Mouse (Mus musculus) bone marrow macrophage, adult 2 months (primary cell): Measurements from ENCODE around the gene Gadd45gip1. TPM values are rescaled to one million over a fixed set of nuclear protein-coding genes. Genes with fewer than 3 reads are reported as not detected.
A peak's percentile ranks its signal among the peaks of the same experiment; 100 is the strongest.

Experiments
- H3K27ac ChIP-seq: 2 replicates; pipeline ENCODE4 v1.5.1; 2012; ENCODE audit warnings: low read depth, low read length; ENCODE audit not compliant: insufficient read depth
- H3K4me1 ChIP-seq: 2 replicates; pipeline ENCODE4 v1.6.1; 2012; ENCODE audit warnings: low read length; ENCODE audit not compliant: control insufficient read depth, insufficient read depth
- H3K4me3 ChIP-seq: 2 replicates; pipeline ENCODE4 v1.5.1; 2012; ENCODE audit warnings: mild to moderate bottlenecking, low read length, moderate library complexity; ENCODE audit not compliant: insufficient read depth
- CTCF ChIP-seq: IDR thresholded peaks from 2 replicates; pipeline ENCODE4 v1.5.1; 2012; ENCODE audit warnings: low read depth, mild to moderate bottlenecking, low read length, moderate library complexity
- POLR2A ChIP-seq: IDR thresholded peaks from 2 replicates; pipeline ENCODE4 v1.6.1; 2012; ENCODE audit warnings: mild to moderate bottlenecking, low read depth, low read length, borderline replicate concordance
- polyA plus RNA-seq: library from polyadenylated mRNA; stranded (reverse); fragments of >200 nt; gene quantifications from 2 replicates; pipeline ENCODE4 v1.2.4, GENCODE M21; 2012; ENCODE audit not compliant: missing spikeins, insufficient read depth, insufficient read length

Gadd45gip1 gene
- polyA plus RNA-seq, 1 experiment: 13.9 TPM

GRCm38 (mm10) chr8:84856434-84856833 lies 25.1 kb downstream of the Gadd45gip1 start:
- Histone ChIP-seq H3K4me1 (peaks cover 3% of the 10 kb centered on the region; the same call in 1 of the 2 replicates), H3K4me3 (no peak overlapping the region), H3K27ac (no peak overlapping the region)
- no peak for TF ChIP-seq POLR2A
- no peak for TF ChIP-seq CTCF

DNA sequence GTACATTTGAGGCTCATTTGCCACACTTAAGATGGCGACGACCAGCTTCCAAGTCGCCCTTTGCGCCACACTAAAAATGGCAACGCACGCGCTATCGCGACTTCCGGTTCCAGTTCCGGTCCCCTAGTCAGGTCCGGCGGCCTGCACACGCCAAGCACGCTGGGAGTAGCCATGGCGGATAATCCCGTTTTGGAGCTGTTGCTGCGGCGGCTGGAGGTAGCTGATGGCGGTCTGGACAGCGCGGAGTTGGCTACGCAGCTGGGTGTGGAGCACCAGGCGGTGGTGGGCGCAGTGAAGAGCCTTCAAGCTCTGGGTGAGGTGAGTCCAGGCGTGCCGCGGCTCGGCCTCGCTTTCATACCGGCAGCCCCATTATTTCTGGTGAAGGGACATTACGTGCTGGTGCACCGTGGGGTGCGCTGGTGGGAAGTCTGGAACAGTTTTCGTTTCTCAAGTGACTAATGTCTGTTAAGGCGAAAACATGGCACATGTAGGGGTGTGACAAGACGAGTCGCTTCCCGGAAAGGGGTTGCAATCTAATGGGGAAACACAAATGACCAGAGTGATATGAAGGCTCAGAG lies 25.6 kb downstream of the Gadd45gip1 start, which contains the start of gene Farsa:
Gene Farsa, plus strand, starts transcription at position 126 of the 578 bp plus-strand sequence.
- H3K27ac ChIP-seq: peak within 1 kb of the TSS; percentile 69
- TF ChIP-seq CTCF (no peak), POLR2A (peak; percentile 29; the same call in 1 of the 2 replicates)
- peaks cover 3% of the 10 kb centered on the region; the same call in 1 of the 2 replicates for H3K4me1 ChIP-seq
- peak within 1 kb of the TSS; percentile 89 for H3K4me3 ChIP-seq

GRCm38 (mm10) chr8:84871376-84872308 lies 40.3 kb downstream of the Gadd45gip1 start, which contains the start of gene Syce2:
Gene Syce2 (plus strand): TSS chr8:84872111.
- peak within 1 kb of the TSS; percentile 34; the same call in 1 of the 2 replicates for H3K27ac ChIP-seq
- H3K4me1 ChIP-seq: peaks cover 9% of the 10 kb centered on the region
- TF ChIP-seq POLR2A: 0 out of 2 replicates have a peak, but pooled peaks have one; percentile 13
- no peak for TF ChIP-seq CTCF
- peak within 1 kb of the TSS; percentile 61 for H3K4me3 ChIP-seq

GRCm38 (mm10) chr8:84872309-84872965 lies 41.1 kb downstream of the Gadd45gip1 start:
- H3K4me3 ChIP-seq: peak overlapping the region; percentile 61
- TF ChIP-seq CTCF: no peak
- no peak for TF ChIP-seq POLR2A
- H3K4me1 ChIP-seq: peaks cover 9% of the 10 kb centered on the region
- no peak overlapping the region for H3K27ac ChIP-seq

GRCm38 (mm10) chr8:84873016-84873415 lies 41.7 kb downstream of the Gadd45gip1 start:
- H3K4me3 ChIP-seq: peak overlapping the region; percentile 61
- peaks cover 9% of the 10 kb centered on the region for H3K4me1 ChIP-seq
- TF ChIP-seq CTCF (no peak), POLR2A (no peak)
- H3K27ac ChIP-seq: no peak overlapping the region

GRCm38 (mm10) chr8:84874339-84874738 lies 43.0 kb downstream of the Gadd45gip1 start:
- Histone ChIP-seq H3K4me1 (peaks cover 9% of the 10 kb centered on the region), H3K4me3 (no peak overlapping the region), H3K27ac (no peak overlapping the region)
- no peak for TF ChIP-seq POLR2A
- no peak for TF ChIP-seq CTCF

GRCm38 (mm10) chr8:84877297-84878035 lies 46.1 kb downstream of the Gadd45gip1 start:
- Histone ChIP-seq H3K27ac (no peak overlapping the region), H3K4me3 (no peak overlapping the region), H3K4me1 (peaks cover 9% of the 10 kb centered on the region)
- TF ChIP-seq POLR2A: no peak
- TF ChIP-seq CTCF: no peak

GRCm38 (mm10) chr8:84878915-84879314 lies 47.6 kb downstream of the Gadd45gip1 start:
- H3K27ac ChIP-seq: no peak overlapping the region
- no peak overlapping the region for H3K4me3 ChIP-seq
- H3K4me1 ChIP-seq: peaks cover 5% of the 10 kb centered on the region
- TF ChIP-seq POLR2A: no peak
- no peak for TF ChIP-seq CTCF

- H3K27ac ChIP-seq: no peak overlapping the region
- H3K4me3 ChIP-seq: no peak overlapping the region
- H3K4me1 ChIP-seq: 0 out of 2 replicates have a peak, but pooled peaks cover 2% of the 10 kb centered on the region
- no peak for TF ChIP-seq CTCF
- no peak for TF ChIP-seq POLR2A
Observed at GRCm38 (mm10) chr8:84884728-84885127, 53.4 kb downstream of the Gadd45gip1 start.

Other genes with a start within 250 kb of the Gadd45gip1 start
- gene Ier2, start 168.7 kb upstream of the Gadd45gip1 start, polyA plus RNA-seq: 23.3 and 24.7 TPM in 2 replicates
- 46.8 and 58.4 TPM in 2 replicates for gene Trmt1, start 145.2 kb upstream of the Gadd45gip1 start, polyA plus RNA-seq
- 30.8 and 35.2 TPM in 2 replicates for gene Nacc1, start 143.7 kb upstream of the Gadd45gip1 start, polyA plus RNA-seq
- 91.9 and 102 TPM in 2 replicates for gene Lyl1, start 130.1 kb upstream of the Gadd45gip1 start, polyA plus RNA-seq
- gene G430095P16Rik, start 108.5 kb upstream of the Gadd45gip1 start, polyA plus RNA-seq: 1.0 and 1.1 TPM in 2 replicates
- gene Nfix, start 31.2 kb upstream of the Gadd45gip1 start, polyA plus RNA-seq: 8.3 and 12.5 TPM in 2 replicates
- gene Dand5, start 8.7 kb upstream of the Gadd45gip1 start, polyA plus RNA-seq: 3.3 and 5.4 TPM in 2 replicates
- gene Rad23a, start 9.1 kb downstream of the Gadd45gip1 start, polyA plus RNA-seq: 49.1 and 54.0 TPM in 2 replicates
- 674 and 696 TPM in 2 replicates for gene Calr, start 15.4 kb downstream of the Gadd45gip1 start, polyA plus RNA-seq
- gene Farsa, start 25.5 kb downstream of the Gadd45gip1 start, polyA plus RNA-seq: 23.1 and 30.5 TPM in 2 replicates
- 19.4 and 19.6 TPM in 2 replicates for gene Syce2, start 40.6 kb downstream of the Gadd45gip1 start, polyA plus RNA-seq
- 13.4 and 17.6 TPM in 2 replicates for gene Gcdh, start 62.4 kb downstream of the Gadd45gip1 start, polyA plus RNA-seq
- gene Klf1, start 70.4 kb downstream of the Gadd45gip1 start, polyA plus RNA-seq: not detected in 2 replicates
- 109 and 119 TPM in 2 replicates for gene Dnase2a, start 77.0 kb downstream of the Gadd45gip1 start, polyA plus RNA-seq
- gene Mast1, start 105.8 kb downstream of the Gadd45gip1 start, polyA plus RNA-seq: 0.28 and 0.42 TPM in 2 replicates
- gene Rtbdn, start 115.5 kb downstream of the Gadd45gip1 start, polyA plus RNA-seq: not detected in 2 replicates
- not detected in 2 replicates for gene Gm49661, start 137.9 kb downstream of the Gadd45gip1 start, polyA plus RNA-seq
- 267 and 279 TPM in 2 replicates for gene Prdx2, start 138.1 kb downstream of the Gadd45gip1 start, polyA plus RNA-seq
- 39.8 and 40.7 TPM in 2 replicates for gene Rnaseh2a, start 138.2 kb downstream of the Gadd45gip1 start, polyA plus RNA-seq
- gene Junb, start 147.2 kb downstream of the Gadd45gip1 start, polyA plus RNA-seq: 71.1 and 80.8 TPM in 2 replicates
- 14.5 and 17.4 TPM in 2 replicates for gene Hook2, start 159.1 kb downstream of the Gadd45gip1 start, polyA plus RNA-seq
- gene Best2, start 183.0 kb downstream of the Gadd45gip1 start, polyA plus RNA-seq: not detected in 2 replicates
- 74.5 and 75.3 TPM in 2 replicates for gene Asna1, start 193.8 kb downstream of the Gadd45gip1 start, polyA plus RNA-seq
- 145 and 177 TPM in 2 replicates for gene Trir, start 195.3 kb downstream of the Gadd45gip1 start, polyA plus RNA-seq
- 34.0 and 44.4 TPM in 2 replicates for gene Tnpo2, start 205.4 kb downstream of the Gadd45gip1 start, polyA plus RNA-seq
- 10.2 and 11.8 TPM in 2 replicates for gene Fbxw9, start 228.5 kb downstream of the Gadd45gip1 start, polyA plus RNA-seq
- not detected in 2 replicates for gene Gm5741, start 236.5 kb downstream of the Gadd45gip1 start, polyA plus RNA-seq
- gene Dhps, start 240.2 kb downstream of the Gadd45gip1 start, polyA plus RNA-seq: 36.7 and 44.9 TPM in 2 replicates
- gene Wdr83os, start 249.2 kb downstream of the Gadd45gip1 start, polyA plus RNA-seq: 90.2 and 113 TPM in 2 replicates
- gene Wdr83, start 249.8 kb downstream of the Gadd45gip1 start, polyA plus RNA-seq: 22.6 and 27.3 TPM in 2 replicates